Mouse (Mus musculus) hindbrain, embryonic 14.5 days (tissue): ENCODE measurements around the gene Nckap1l. TPM values are rescaled to one million over a fixed set of nuclear protein-coding genes. Genes with fewer than 3 reads are reported as not detected.

Experiments used
- ATAC-seq: fragments of 200-750 bp; cut with Nextera tagmentation; 2 replicates; pipeline ENCODE4 v1.8.0; 2017; ENCODE audit warnings: moderate number of reproducible peaks, mild to moderate bottlenecking, moderate TSS enrichment, moderate library complexity; ENCODE audit not compliant: low FRiP score
- DNase-seq: peaks from one replicate; pipeline ENCODE4 v3.0.0-alpha.2; 2015; ENCODE audit warnings: low spot score
- H3K27ac ChIP-seq: fragments of 300-500 bp; sonication (generic); 2 replicates; pipeline ENCODE4 v1.5.1; 2014; ENCODE audit warnings: mild to moderate bottlenecking, moderate library complexity
- H3K27me3 ChIP-seq: fragments of 300-500 bp; sonication (generic); 2 replicates; pipeline ENCODE4 v1.6.1; 2014; ENCODE audit warnings: mild to moderate bottlenecking, low read length, mixed read lengths; ENCODE audit not compliant: control insufficient read depth, insufficient read depth
- H3K36me3 ChIP-seq: fragments of 300-500 bp; sonication (generic); replicated peaks from 2 replicates; pipeline ENCODE4 v1.6.1; 2014; ENCODE audit not compliant: control insufficient read depth, insufficient read depth
- H3K4me1 ChIP-seq: fragments of 300-500 bp; sonication (generic); replicated peaks from 2 replicates; pipeline ENCODE4 v1.6.1; 2014; ENCODE audit warnings: antibody characterized with exemption, low read length, mixed read lengths; ENCODE audit not compliant: control insufficient read depth, insufficient read depth
- H3K4me2 ChIP-seq: fragments of 300-500 bp; sonication (generic); replicated peaks from 2 replicates; pipeline ENCODE4 v1.6.1; 2014; ENCODE audit warnings: mild to moderate bottlenecking, moderate library complexity
- H3K4me3 ChIP-seq: fragments of 300-500 bp; sonication (generic); replicated peaks from 2 replicates; pipeline ENCODE4 v1.5.1; 2014; ENCODE audit warnings: mild to moderate bottlenecking, low read length
- H3K9ac ChIP-seq: fragments of 300-500 bp; sonication (generic); 2 replicates; pipeline ENCODE4 v1.6.1; 2014
- H3K9me3 ChIP-seq: fragments of 300-500 bp; sonication (generic); 2 replicates; pipeline ENCODE4 v1.6.1; 2016; ENCODE audit warnings: low read length; ENCODE audit not compliant: control insufficient read depth
- WGBS: fragments of 180-500 bp; shearing (Covaris S2); extraction: QIAGEN DNeasy Blood & Tissue Kit; methylation state at CpG from one replicate; pipeline ENCODE4 v1.1.7; 2014; 5-methylcytosine and 5-hydroxymethylcytosine counted together
- polyA plus RNA-seq: library from polyadenylated mRNA; unstranded; fragments of >200 nt; fragmentation: Nextera tagmentation; extraction: Ambion mirVana; gene quantifications from 2 replicates; pipeline ENCODE4 v1.2.1, GENCODE M21; 2014

Nckap1l gene
- polyA plus RNA-seq, 1 experiment from 2014 or later, result 2.0 TPM

DNA sequence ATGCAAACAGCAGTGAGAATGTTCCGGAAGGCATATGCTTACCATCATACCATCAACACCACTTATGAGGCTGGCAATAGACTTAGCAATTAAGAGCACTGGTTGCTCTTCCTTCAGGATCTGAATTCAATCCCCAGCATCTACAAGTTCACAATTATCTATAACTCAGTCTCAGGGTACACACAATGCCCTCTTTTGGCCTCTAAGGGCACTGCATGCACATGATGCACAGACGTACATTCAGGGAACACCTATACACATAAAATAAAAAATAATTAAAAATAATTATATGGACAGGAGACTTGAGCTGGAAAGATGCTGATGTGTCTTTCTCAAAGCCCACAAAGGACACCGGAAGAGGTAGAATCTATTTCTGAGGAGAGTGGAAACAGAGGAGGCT is 94.4 kb downstream of the Nckap1l start:
- no peak overlapping the region for H3K9ac ChIP-seq
- WGBS, result 89% methylated on average over 3 of the region's 3 CpGs
- no peak overlapping the region for H3K27ac ChIP-seq
- no peak overlapping the region for H3K4me2 ChIP-seq
- no peaks in the 10 kb centered on the region for H3K4me1 ChIP-seq
- no peaks in the 10 kb centered on the region for H3K27me3 ChIP-seq
- ATAC-seq (no peak), DNase-seq (no peak)
- H3K36me3 ChIP-seq, result no peaks in the 10 kb centered on the region
- no peak overlapping the region for H3K4me3 ChIP-seq
- no peaks in the 10 kb centered on the region for H3K9me3 ChIP-seq

Other genes starting within 250 kb of the Nckap1l start
- gene Cbx5, start 214.0 kb upstream of the Nckap1l start, polyA plus RNA-seq, result 153 and 171 TPM in 2 replicates
- gene Hnrnpa1, start 213.4 kb upstream of the Nckap1l start, polyA plus RNA-seq, result 526 and 623 TPM in 2 replicates
- 0.90 and 1.1 TPM in 2 replicates for gene Nfe2, start 195.4 kb upstream of the Nckap1l start, polyA plus RNA-seq
- gene Copz1, start 181.1 kb upstream of the Nckap1l start, polyA plus RNA-seq, result 214 and 220 TPM in 2 replicates
- gene Gpr84, start 143.2 kb upstream of the Nckap1l start, polyA plus RNA-seq, result 0.12 and 0.39 TPM in 2 replicates
- 25.7 and 25.9 TPM in 2 replicates for gene Zfp385a, start 113.7 kb upstream of the Nckap1l start, polyA plus RNA-seq
- gene Itga5, start 87.0 kb upstream of the Nckap1l start, polyA plus RNA-seq, result 7.7 and 8.1 TPM in 2 replicates
- not detected in 2 replicates for gene Gtsf1, start 23.3 kb upstream of the Nckap1l start, polyA plus RNA-seq
- not detected in 2 replicates for gene Gtsf2, start 5.3 kb upstream of the Nckap1l start, polyA plus RNA-seq
- gene Pde1b, start 49.2 kb downstream of the Nckap1l start, polyA plus RNA-seq, result 88.9 and 90.0 TPM in 2 replicates
- 124 and 125 TPM in 2 replicates for gene Ppp1r1a, start 84.2 kb downstream of the Nckap1l start, polyA plus RNA-seq
- gene Glycam1, start 111.3 kb downstream of the Nckap1l start, polyA plus RNA-seq, result not detected in 2 replicates